Mouse (Mus musculus): ENCODE data around the gene Il1rl2.

DNA sequence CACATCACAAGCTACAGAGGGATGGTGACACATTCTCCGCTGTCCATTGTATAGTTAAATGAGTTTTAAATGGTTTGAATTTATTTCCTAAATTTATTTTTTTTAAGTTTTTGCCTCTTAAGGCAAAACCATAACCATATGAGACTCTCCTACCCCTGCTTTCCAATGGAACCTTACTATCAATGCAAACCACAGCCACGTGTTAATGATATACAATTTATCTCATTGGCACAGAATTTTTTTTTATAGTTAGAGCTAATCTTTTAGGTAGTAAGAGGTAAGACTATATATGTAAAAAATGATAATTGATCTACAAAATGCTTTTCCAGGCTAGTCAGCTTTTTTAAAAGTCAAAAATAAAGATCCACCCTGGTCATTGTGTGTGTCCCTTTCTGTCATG is 26.4 kb upstream of the Il1rl2 start:
- TF ChIP-seq EP300 (IDR thresholded peaks at IDR 0.05; ENCODE audit: low read depth) (no peak), CTCF (IDR thresholded peaks at IDR 0.05; ENCODE audit: low read depth) (no peak)

Data from heart, postnatal 0 days (tissue).